Mouse (Mus musculus) heart, postnatal 0 days (tissue): ENCODE results near the gene Abhd17c. TPM values are rescaled to one million over a fixed set of nuclear protein-coding genes. Genes with fewer than 3 reads are reported as not detected.
A peak's percentile ranks its signal among the peaks of the same experiment; 100 is the strongest.

Experiments
- ATAC-seq: fragments of 200-750 bp; cut with Nextera tagmentation; 2 replicates; pipeline ENCODE4 v1.8.0; 2017; ENCODE audit warnings: low read depth, moderate number of reproducible peaks, moderate library complexity; ENCODE audit not compliant: insufficient read depth
- DNase-seq: peaks from one replicate; pipeline ENCODE4 v3.0.0-alpha.2; 2016; ENCODE audit warnings: low spot score
- H3K27ac ChIP-seq: fragments of 300-500 bp; sonication (generic); 2 replicates; pipeline ENCODE4 v1.5.1; 2014; ENCODE audit warnings: low read depth, mild to moderate bottlenecking
- H3K27me3 ChIP-seq: fragments of 300-500 bp; sonication (generic); 2 replicates; pipeline ENCODE4 v1.6.1; 2014; ENCODE audit warnings: low read length, mixed read lengths; ENCODE audit not compliant: control insufficient read depth, insufficient read depth
- H3K36me3 ChIP-seq: fragments of 300-500 bp; sonication (generic); replicated peaks from 2 replicates; pipeline ENCODE4 v1.6.1; 2014; ENCODE audit warnings: low read length, mixed read lengths; ENCODE audit not compliant: control insufficient read depth, insufficient read depth
- H3K4me1 ChIP-seq: fragments of 300-500 bp; sonication (generic); 2 replicates; pipeline ENCODE4 v1.6.1; 2014; ENCODE audit warnings: antibody characterized with exemption; ENCODE audit not compliant: control insufficient read depth, insufficient read depth
- H3K4me2 ChIP-seq: fragments of 300-500 bp; sonication (generic); 2 replicates; pipeline ENCODE4 v1.6.1; 2014; ENCODE audit warnings: low read depth, mild to moderate bottlenecking, low read length, moderate library complexity
- H3K4me3 ChIP-seq: fragments of 300-500 bp; sonication (generic); 2 replicates; pipeline ENCODE4 v1.5.1; 2014; ENCODE audit warnings: low read depth, low read length
- H3K9ac ChIP-seq: fragments of 300-500 bp; sonication (generic); replicated peaks from 2 replicates; pipeline ENCODE4 v1.6.1; 2014; ENCODE audit warnings: low read depth, low read length, mixed read lengths
- H3K9me3 ChIP-seq: fragments of 300-500 bp; sonication (generic); replicated peaks from 2 replicates; pipeline ENCODE4 v1.6.1; 2016; ENCODE audit warnings: low read length; ENCODE audit not compliant: control insufficient read depth
- CTCF ChIP-seq: IDR thresholded peaks from 2 replicates; pipeline ENCODE4 v1.5.1; 2016; ENCODE audit warnings: antibody characterized with exemption, control low read depth, low read depth
- EP300 ChIP-seq: IDR thresholded peaks from 2 replicates; pipeline ENCODE4 v1.6.1; 2016; ENCODE audit warnings: antibody characterized with exemption, low read depth
- WGBS: fragments of 180-500 bp; shearing (Covaris S2); extraction: QIAGEN DNeasy Blood & Tissue Kit; methylation state at CpG from one replicate; pipeline ENCODE4 v1.1.7; 2014; 5-methylcytosine and 5-hydroxymethylcytosine counted together
- polyA plus RNA-seq: library from polyadenylated mRNA; unstranded; fragments of >200 nt; fragmentation: Nextera tagmentation; extraction: Ambion mirVana; gene quantifications from 2 replicates; pipeline ENCODE4 v1.2.1, GENCODE M21; 2015
- total RNA-seq: library from RNA; depleted of rRNA; stranded (reverse); fragments of >200 nt; gene quantifications from 2 replicates; pipeline ENCODE4 v1.2.3, GENCODE M21; 2014; ENCODE audit warnings: low replicate concordance

The Abhd17c gene
- total and polyA plus RNA-seq, 2 experiments from 2014 or later: 45.3 to 76.1 TPM

DNA sequence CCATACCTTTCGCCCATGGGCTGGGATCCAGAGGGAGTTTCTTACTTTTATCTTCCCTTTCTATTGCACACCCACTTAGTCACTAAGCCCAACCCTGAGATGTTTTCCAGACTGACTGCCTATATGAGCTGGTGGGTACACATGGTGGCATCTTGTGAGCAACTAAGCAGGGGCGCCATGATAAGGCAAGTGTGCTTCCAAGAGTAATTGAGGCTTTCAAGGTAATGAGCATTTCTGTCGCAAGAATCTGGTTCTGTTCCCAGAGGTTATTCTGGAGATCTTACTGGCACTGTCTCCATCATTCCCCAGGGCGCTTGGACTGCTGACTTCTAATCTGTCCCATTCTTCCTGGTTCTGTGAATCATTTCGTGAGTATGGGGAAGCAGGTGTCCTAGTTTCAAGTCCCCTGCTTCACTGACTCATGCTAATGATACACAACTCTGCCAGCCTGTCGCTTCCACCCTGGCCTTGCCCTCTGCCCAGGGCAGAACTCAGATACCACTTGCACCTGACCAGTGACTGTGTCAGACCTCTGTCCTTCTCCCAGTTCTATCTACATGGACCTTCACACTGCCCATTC is 34.1 kb downstream of the Abhd17c start:
- 54% methylated on average over 6 of the region's 6 CpGs for WGBS
- Histone ChIP-seq H3K36me3 (peaks cover 16% of the 10 kb centered on the region), H3K27me3 (no peaks in the 10 kb centered on the region), H3K9me3 (no peaks in the 10 kb centered on the region), H3K9ac (no peak overlapping the region), H3K27ac (peak overlapping the region; percentile 18; the same call in 1 of the 2 replicates), H3K4me3 (no peak overlapping the region), H3K4me2 (no peak overlapping the region), H3K4me1 (peaks cover 56% of the 10 kb centered on the region)
- DNase-seq (no peak), ATAC-seq (no peak)
- TF ChIP-seq EP300: no peak
- TF ChIP-seq CTCF: no peak

GRCm38 (mm10) chr7:84116621-84117542 is 34.8 kb downstream of the Abhd17c start:
- no peak for ATAC-seq
- H3K4me1 ChIP-seq: peaks cover 57% of the 10 kb centered on the region
- H3K4me2 ChIP-seq: no peak overlapping the region
- H3K36me3 ChIP-seq: peaks cover 16% of the 10 kb centered on the region
- H3K9ac ChIP-seq: no peak overlapping the region
- 42% methylated on average over 7 of the region's 7 CpGs for WGBS
- peak overlapping the region; percentile 18; the same call in 1 of the 2 replicates for H3K27ac ChIP-seq
- H3K4me3 ChIP-seq: no peak overlapping the region
- TF ChIP-seq EP300 (no peak), CTCF (no peak)
- no peak for DNase-seq
- no peaks in the 10 kb centered on the region for H3K27me3 ChIP-seq
- no peaks in the 10 kb centered on the region for H3K9me3 ChIP-seq

- Histone ChIP-seq H3K4me2 (no peak overlapping the region), H3K27me3 (no peaks in the 10 kb centered on the region), H3K9me3 (no peaks in the 10 kb centered on the region), H3K4me1 (peaks cover 46% of the 10 kb centered on the region), H3K27ac (no peak overlapping the region), H3K4me3 (no peak overlapping the region), H3K36me3 (peaks cover 20% of the 10 kb centered on the region), H3K9ac (no peak overlapping the region)
- DNase-seq (no peak), ATAC-seq (no peak)
- WGBS: 21% methylated on average over 2 of the region's 2 CpGs
- no peak for TF ChIP-seq EP300
- TF ChIP-seq CTCF: peak; percentile 30
Observed at GRCm38 (mm10) chr7:84115385-84115784, 36.3 kb downstream of the Abhd17c start.

- Histone ChIP-seq H3K27me3 (no peaks in the 10 kb centered on the region), H3K4me2 (no peak overlapping the region), H3K36me3 (peaks cover 26% of the 10 kb centered on the region), H3K9ac (no peak overlapping the region), H3K9me3 (no peaks in the 10 kb centered on the region), H3K27ac (no peak overlapping the region; the same call in 1 of the 2 replicates), H3K4me1 (peaks cover 40% of the 10 kb centered on the region), H3K4me3 (no peak overlapping the region)
- ATAC-seq (no peak), DNase-seq (no peak)
- WGBS: 52% methylated on average over 3 of the region's 3 CpGs
- TF ChIP-seq CTCF: no peak
- no peak for TF ChIP-seq EP300
Observed at GRCm38 (mm10) chr7:84114775-84115174, 36.9 kb downstream of the Abhd17c start.

DNA sequence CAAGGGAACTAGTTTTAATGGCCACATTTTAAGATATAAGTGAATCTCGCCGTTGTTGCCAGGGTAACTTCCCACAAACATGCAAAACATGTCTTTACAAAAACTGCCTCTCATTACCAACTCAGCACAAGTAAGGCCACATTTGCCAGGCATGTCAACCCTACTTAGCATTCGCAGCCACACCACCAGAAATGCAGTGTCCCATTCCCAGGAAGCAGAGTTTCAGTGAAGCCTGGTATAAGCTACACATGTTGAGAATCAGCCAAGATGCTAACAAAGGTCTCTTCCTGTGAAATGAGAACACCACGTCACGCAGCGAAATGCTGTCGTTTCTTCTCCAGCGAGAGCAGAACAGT is 38.7 kb downstream of the Abhd17c start:
- Histone ChIP-seq H3K4me2 (no peak overlapping the region), H3K27ac (no peak overlapping the region), H3K36me3 (peaks cover 37% of the 10 kb centered on the region), H3K4me1 (peaks cover 22% of the 10 kb centered on the region), H3K9ac (no peak overlapping the region), H3K27me3 (no peaks in the 10 kb centered on the region), H3K9me3 (no peaks in the 10 kb centered on the region), H3K4me3 (no peak overlapping the region)
- DNase-seq (no peak), ATAC-seq (no peak)
- 79% methylated on average over 8 of the region's 8 CpGs for WGBS
- TF ChIP-seq EP300 (no peak), CTCF (no peak)
